Mouse (Mus musculus) Patski (cell line): Measurements from ENCODE around the gene Dysf. TPM values are rescaled to one million over a fixed set of nuclear protein-coding genes. Genes with fewer than 3 reads are reported as not detected.

Experiments
- ATAC-seq: fragments of 100-300 bp; one replicate; pipeline ENCODE4 v1.8.0; 2021
- CTCF ChIA-PET: fragments of 350-600 bp; sonication (Branson Sonifier 250); formaldehyde crosslinking; loops from one replicate; lab custom pipeline; 2022; ENCODE audit warnings: inconsistent platforms; lab: Charles Lee
- POLR2A ChIA-PET: fragments of 350-600 bp; sonication (Branson Sonifier 250); formaldehyde crosslinking; loops from one replicate; lab custom pipeline; 2022; ENCODE audit warnings: antibody characterized with exemption, inconsistent platforms; lab: Charles Lee
- DNase-seq: peaks from one replicate; pipeline ENCODE4 v3.0.0-alpha.2; 2011; ENCODE audit warnings: low read depth, low spot score
- H3K27me3 ChIP-seq: fragments of 371-371 bp; one replicate; pipeline ENCODE4 v1.5.1; 2021
- CTCF ChIP-seq: fragments of 100-300 bp; IDR thresholded peaks from one replicate; pipeline ENCODE4 v1.5.1; 2021
- in situ Hi-C: fragments of 300-500 bp; cut with MboI; formaldehyde crosslinking; loops from 3 replicates; pipeline ENCODE4 v1.11.1; 2018; ENCODE audit warnings: low pct_unique_long_range_greater_than_20kb, mixed read lengths
- polyA plus RNA-seq: library from polyadenylated mRNA; unstranded; gene quantifications from one replicate; pipeline ENCODE4 v1.2.3, GENCODE M21; 2021

Dysf gene
- polyA plus RNA-seq, 1 experiment from 2014 or later, result 79.8 TPM

- POLR2A ChIA-PET, result interaction anchor here (0.6 kb wide), 1 partner anchor 151 kb away, joined by 3 read pairs; no protein-coding TSS in a partner anchor
- no peaks in the 10 kb centered on the region for H3K27me3 ChIP-seq
- no peak for ATAC-seq
- no peak for TF ChIP-seq CTCF
- in situ Hi-C loops, result no loop called here
- CTCF ChIA-PET, result interaction anchor here (1.0 kb wide), 1 partner anchor 70 kb away, joined by 3 read pairs; no protein-coding TSS in a partner anchor
- DNase-seq, result no peak
Measured at GRCm38 (mm10) chr6:84148470-84148869, 140.1 kb downstream of the Dysf start.

GRCm38 (mm10) chr6:84154508-84154907, 146.1 kb downstream of the Dysf start:
- ChIA-PET CTCF (no interaction called here), POLR2A (no interaction called here)
- in situ Hi-C loops, result no loop called here
- no peak for TF ChIP-seq CTCF
- ATAC-seq (no peak), DNase-seq (no peak)
- H3K27me3 ChIP-seq, result no peaks in the 10 kb centered on the region

GRCm38 (mm10) chr6:84155765-84156164, 147.4 kb downstream of the Dysf start:
- ChIA-PET CTCF (interaction anchor here (1.3 kb wide), 1 partner anchor 117 kb away, joined by 3 read pairs; no protein-coding TSS in a partner anchor), POLR2A (no interaction called here)
- in situ Hi-C loops, result no loop called here
- ATAC-seq (no peak), DNase-seq (no peak)
- no peaks in the 10 kb centered on the region for H3K27me3 ChIP-seq
- TF ChIP-seq CTCF, result no peak

- in situ Hi-C loops, result no loop called here
Measured at GRCm38 (mm10) chr6:84156481-84157025, 148.2 kb downstream of the Dysf start.

GRCm38 (mm10) chr6:84159046-84159445, 150.7 kb downstream of the Dysf start:
- in situ Hi-C loops, result no loop called here
- no peaks in the 10 kb centered on the region for H3K27me3 ChIP-seq

More at GRCm38 (mm10) chr6:84156481-84157025, 148.2 kb downstream of the Dysf start:
- ChIA-PET POLR2A (interaction anchor here (0.6 to 1.0 kb wide), 2 partner anchors 21 to 33 kb away, joined by 3 to 10 read pairs; no protein-coding TSS in a partner anchor), CTCF (interaction anchor here (1.3 kb wide), 1 partner anchor 116 kb away, joined by 3 read pairs; no protein-coding TSS in a partner anchor)
- peak; percentile 54 for ATAC-seq
- no peak for TF ChIP-seq CTCF
- no peak for DNase-seq
- no peaks in the 10 kb centered on the region for H3K27me3 ChIP-seq

GRCm38 (mm10) chr6:84167612-84168011, 159.2 kb downstream of the Dysf start:
- ATAC-seq (no peak), DNase-seq (no peak)
- ChIA-PET CTCF (interaction anchor here (3.0 kb wide), 1 partner anchor 10 kb away, joined by 8 read pairs; no protein-coding TSS in a partner anchor), POLR2A (no interaction called here)
- in situ Hi-C loops, result no loop called here
- TF ChIP-seq CTCF, result no peak
- H3K27me3 ChIP-seq, result no peaks in the 10 kb centered on the region

More at GRCm38 (mm10) chr6:84159046-84159445, 150.7 kb downstream of the Dysf start:
- ATAC-seq (no peak), DNase-seq (no peak)
- POLR2A ChIA-PET, result interaction anchor here (0.6 kb wide), 1 partner anchor 19 kb away, joined by 3 read pairs; no protein-coding TSS in a partner anchor
- TF ChIP-seq CTCF, result no peak
- CTCF ChIA-PET, result no interaction called here

GRCm38 (mm10) chr6:84168571-84168970, 160.2 kb downstream of the Dysf start:
- H3K27me3 ChIP-seq, result no peaks in the 10 kb centered on the region

GRCm38 (mm10) chr6:84173626-84174025, 165.2 kb downstream of the Dysf start:
- TF ChIP-seq CTCF, result no peak
- ATAC-seq (peak; percentile 92), DNase-seq (no peak)
- POLR2A ChIA-PET, result interaction anchor here (1.4 kb wide), 1 partner anchor 22 kb away, joined by 4 read pairs; no protein-coding TSS in a partner anchor
- CTCF ChIA-PET, result interaction anchor here (1.0 kb wide), 1 partner anchor 8 kb away, joined by 3 read pairs; no protein-coding TSS in a partner anchor
- H3K27me3 ChIP-seq, result no peaks in the 10 kb centered on the region
- in situ Hi-C loops, result no loop called here

More at GRCm38 (mm10) chr6:84168571-84168970, 160.2 kb downstream of the Dysf start:
- in situ Hi-C loops, result no loop called here
- TF ChIP-seq CTCF, result no peak
- ChIA-PET POLR2A (no interaction called here), CTCF (interaction anchor here (0.6 to 3.0 kb wide), 2 partner anchors 9 to 142 kb away, joined by 3 to 8 read pairs; no protein-coding TSS in a partner anchor)
- ATAC-seq (no peak), DNase-seq (no peak)

GRCm38 (mm10) chr6:84178776-84179405, 170.5 kb downstream of the Dysf start:
- no peaks in the 10 kb centered on the region for H3K27me3 ChIP-seq
- ATAC-seq (no peak), DNase-seq (no peak)
- ChIA-PET CTCF (interaction anchor here (0.7 to 1.2 kb wide), 4 partner anchors 8 to 411 kb away, joined by 3 read pairs; no protein-coding TSS in a partner anchor), POLR2A (no interaction called here)
- in situ Hi-C loops, result no loop called here
- TF ChIP-seq CTCF, result no peak

GRCm38 (mm10) chr6:84181452-84181851, 173.1 kb downstream of the Dysf start:
- peak; percentile 63 for DNase-seq
- H3K27me3 ChIP-seq, result no peaks in the 10 kb centered on the region
- ChIA-PET CTCF (interaction anchor here (1.0 to 1.1 kb wide), 2 partner anchors 8 to 87 kb away, joined by 3 read pairs; no protein-coding TSS in a partner anchor), POLR2A (no interaction called here)
- ATAC-seq, result peak; percentile 89
- in situ Hi-C loops, result no loop called here
- TF ChIP-seq CTCF, result no peak
